Mouse (Mus musculus): ENCODE measurements around the gene Jund.

- no peak for TF ChIP-seq CTCF (IDR thresholded peaks at IDR 0.05; ENCODE audit: low read depth)
- no peak for TF ChIP-seq EP300 (IDR thresholded peaks at IDR 0.05; ENCODE audit: low read depth)
These were observed 3.5 kb downstream of the Jund start for GRCm38 (mm10) chr8:70701982-70702841.
